ENCODE assay signal across 16 mouse cellular contexts in genomic region chr4:100126531-100127310, GRCm38 (mm10). TPM values are rescaled to one million over a fixed set of nuclear protein-coding genes. Genes with fewer than 3 reads are reported as not detected.
DNase-seq lines count a peak whose midpoint lies in the region; ATAC-seq and TF ChIP-seq lines count a peak whose summit lies in the region.
"Had no signal": no experiment of that assay in that cellular context is flagged by ENCODE, and none has a peak within 500 bp of the region (broad histone marks: within the 10 kb centered on the region; RNA-seq: fewer than 3 reads in every experiment).

No protein-coding gene starts in this region.

- no peak for TF ChIP-seq EP300 in heart, adult 2 months (IDR thresholded peaks at IDR 0.05; ENCODE audit: insufficient read depth, low read depth, low read length)

- 35% methylated on average over 12 of the region's 12 CpGs for WGBS in cerebellum, adult 2 months
- WGBS in lung, embryonic 14.5 days: 62% methylated on average over 12 of the region's 12 CpGs
- WGBS in embryonic facial prominence, embryonic 14.5 days: 31% methylated on average over 12 of the region's 12 CpGs
- WGBS in heart, adult 2 months: 76% methylated on average over 12 of the region's 12 CpGs

- no peak overlapping the region for H3K9ac ChIP-seq in lung, embryonic 14.5 days
- H3K9ac ChIP-seq in embryonic facial prominence, embryonic 14.5 days (ENCODE audit: low read depth, low read length): peak overlapping the region; percentile 19; the same call in 1 of the 2 replicates
- no peak overlapping the region for H3K9ac ChIP-seq in heart, adult 2 months (ENCODE audit: low read depth, low read length)
- H3K9ac ChIP-seq: heart, embryonic 15.5 days; hindbrain, embryonic 14.5 days had no signal

- H3K4me2 ChIP-seq in lung, embryonic 14.5 days: no peak overlapping the region
- no peak overlapping the region for H3K4me2 ChIP-seq in embryonic facial prominence, embryonic 14.5 days (ENCODE audit: low read depth, low read length)
- H3K4me2 ChIP-seq: heart, embryonic 15.5 days; hindbrain, embryonic 14.5 days had no signal

- no peaks in the 10 kb centered on the region for H3K79me2 ChIP-seq in heart, adult 2 months (replicated peaks; ENCODE audit: control insufficient read depth, insufficient read depth, low read length)

- H3K9me3 ChIP-seq in lung, embryonic 14.5 days (ENCODE audit: low read depth, low read length): no peaks in the 10 kb centered on the region
- no peaks in the 10 kb centered on the region for H3K9me3 ChIP-seq in embryonic facial prominence, embryonic 14.5 days (ENCODE audit: control insufficient read depth, low read length)
- H3K9me3 ChIP-seq: heart, embryonic 15.5 days had no signal

- no peak for TF ChIP-seq CTCF in cerebellum, adult 2 months (IDR thresholded peaks at IDR 0.05; ENCODE audit: borderline replicate concordance, insufficient read depth, low read depth, low read length)
- TF ChIP-seq CTCF in lung, embryonic 14.5 days (IDR thresholded peaks at IDR 0.05; ENCODE audit: low read depth): no peak
- no peak for TF ChIP-seq CTCF in heart, adult 2 months (IDR thresholded peaks at IDR 0.05)

- H3K27me3 ChIP-seq in cerebellum, adult 2 months (ENCODE audit: control insufficient read depth, insufficient read depth, low read length): no peaks in the 10 kb centered on the region
- H3K27me3 ChIP-seq in lung, embryonic 14.5 days (ENCODE audit: insufficient read depth, low read length): no peaks in the 10 kb centered on the region
- no peaks in the 10 kb centered on the region for H3K27me3 ChIP-seq in embryonic facial prominence, embryonic 14.5 days (replicated peaks; ENCODE audit: control insufficient read depth, insufficient read depth, low read length)
- H3K27me3 ChIP-seq in heart, adult 2 months (ENCODE audit: control insufficient read depth, insufficient read depth, low read length): no peaks in the 10 kb centered on the region
- H3K27me3 ChIP-seq: heart, embryonic 15.5 days had no signal

- intact Hi-C loops in heart, adult 2 months (cut with DNase I): no loop called here

- peaks cover 26% of the 10 kb centered on the region for H3K4me1 ChIP-seq in cerebellum, adult 2 months (ENCODE audit: control insufficient read depth, insufficient read depth, low read length)
- peaks cover 33% of the 10 kb centered on the region for H3K4me1 ChIP-seq in lung, embryonic 14.5 days (ENCODE audit: insufficient read depth)
- peaks cover 33% of the 10 kb centered on the region for H3K4me1 ChIP-seq in embryonic facial prominence, embryonic 14.5 days (ENCODE audit: control insufficient read depth, insufficient read depth, low read length)
- H3K4me1 ChIP-seq in heart, adult 2 months (ENCODE audit: control insufficient read depth, insufficient read depth, low read length): peaks cover 7% of the 10 kb centered on the region

- TF ChIP-seq POLR2A in cerebellum, adult 2 months (IDR thresholded peaks at IDR 0.05; ENCODE audit: borderline replicate concordance, insufficient read depth, low read length): no peak
- TF ChIP-seq POLR2A in heart, adult 2 months (IDR thresholded peaks at IDR 0.05; ENCODE audit: insufficient read depth, low read depth, low read length): no peak

- H3K4me3 ChIP-seq in cerebellum, adult 2 months (replicated peaks; ENCODE audit: insufficient read depth, low read depth, low read length): no peak overlapping the region
- no peak overlapping the region for H3K4me3 ChIP-seq in lung, embryonic 14.5 days (ENCODE audit: low read depth, low read length)
- no peak overlapping the region for H3K4me3 ChIP-seq in embryonic facial prominence, embryonic 14.5 days (ENCODE audit: low read depth, low read length)
- H3K4me3 ChIP-seq in heart, adult 2 months: no peak overlapping the region
- H3K4me3 ChIP-seq: heart, embryonic 15.5 days; left cerebral cortex, adult 2 months; myocyte had no signal

- peak; percentile 42 to 49 for DNase-seq in cerebellum, adult 2 months
- no peak for DNase-seq in cerebellum, postnatal 4 days (ENCODE audit: low spot score in 2 of 2)
- no peak for DNase-seq in lung, embryonic 14.5 days
- DNase-seq in lung, postnatal 36 days: no peak
- no peak for DNase-seq in embryonic facial prominence, embryonic 14.5 days (ENCODE audit: low spot score)
- DNase-seq in yolk sac, embryonic 10.5 days (ENCODE audit: low spot score): peak; percentile 5
- no peak for DNase-seq in urinary bladder, postnatal 25 days (ENCODE audit: low spot score)
- DNase-seq in heart, adult 2 months: no peak
- DNase-seq: adrenal gland, adult 8-10 months; gastrocnemius, postnatal 36 days; liver had no signal

- H3K27ac ChIP-seq in cerebellum, adult 2 months (ENCODE audit: insufficient read depth, low read length): no peak overlapping the region; the same call in 1 of the 2 replicates
- H3K27ac ChIP-seq in lung, embryonic 14.5 days (ENCODE audit: low read depth): peak overlapping the region; percentile 12; the same call in 1 of the 2 replicates
- no peak overlapping the region for H3K27ac ChIP-seq in embryonic facial prominence, embryonic 14.5 days (replicated peaks; ENCODE audit: low read depth, low read length)
- no peak overlapping the region for H3K27ac ChIP-seq in heart, adult 2 months
- H3K27ac ChIP-seq: heart, embryonic 15.5 days; hindbrain, embryonic 14.5 days; left cerebral cortex, adult 2 months had no signal

- no peak for ATAC-seq in lung, embryonic 14.5 days (ENCODE audit: insufficient read depth)
- no peak for ATAC-seq in embryonic facial prominence, embryonic 14.5 days (ENCODE audit: low read depth)
- ATAC-seq: lung, postnatal 0 days had no signal

- peaks cover 8% of the 10 kb centered on the region for H3K36me3 ChIP-seq in lung, embryonic 14.5 days (ENCODE audit: insufficient read depth)
- H3K36me3 ChIP-seq in embryonic facial prominence, embryonic 14.5 days (ENCODE audit: control insufficient read depth, insufficient read depth, low read length): no peaks in the 10 kb centered on the region
- 0 out of 2 replicates have a peak, but pooled peaks cover 3% of the 10 kb centered on the region for H3K36me3 ChIP-seq in heart, adult 2 months (ENCODE audit: control insufficient read depth, insufficient read depth, low read length)
- H3K36me3 ChIP-seq: heart, embryonic 15.5 days had no signal

RNA-seq across cellular contexts. Expression of gene Ror1, which starts 31.1 kb away (rescaled TPM):
- 3.8 and 4.8 TPM in 2 replicates for polyA plus RNA-seq in cerebellum, adult 2 months (2012; rRNA removed)
- polyA plus RNA-seq in lung, embryonic 14.5 days (2014; fragmentation: Nextera tagmentation; extraction: Ambion mirVana): 23.4 and 23.8 TPM in 2 replicates
- 10.2 and 13.0 TPM in 2 replicates for polyA plus RNA-seq in embryonic facial prominence, embryonic 14.5 days (2014; fragmentation: Nextera tagmentation; extraction: Ambion mirVana)
- total RNA-seq in heart, adult 2 months (2021): 1 to 10 TPM; 3.4 to 5.0 TPM
- 2.3 and 2.7 TPM in 2 replicates for polyA plus RNA-seq in heart, adult 2 months (2012; rRNA removed)

Comparison
In these comparisons a context has a peak if more than half of its experiments do, and no peak if none do; other contexts are left out.
1. DNase-seq: peak in cerebellum, adult 2 months (2 of 2) and yolk sac, embryonic 10.5 days (single experiment); none in cerebellum, postnatal 4 days (0 of 2), lung, embryonic 14.5 days (single experiment), lung, postnatal 36 days (single experiment), embryonic facial prominence, embryonic 14.5 days (single experiment), urinary bladder, postnatal 25 days (single experiment) and heart, adult 2 months (0 of 2).